Mouse (Mus musculus) olfactory bulb, adult 2 months (tissue): Measurements from ENCODE around the gene Hp.

Experiments
- CTCF ChIP-seq: fragments of 200-500 bp; IDR thresholded peaks from 2 replicates; pipeline ENCODE4 v1.5.1; 2012; ENCODE audit warnings: low read depth, mild to moderate bottlenecking, low read length, moderate library complexity; ENCODE audit not compliant: insufficient read depth
- POLR2A ChIP-seq: fragments of 200-500 bp; IDR thresholded peaks from 2 replicates; pipeline ENCODE4 v1.6.1; 2012; ENCODE audit warnings: mild to moderate bottlenecking, low read depth, low read length, moderate library complexity; ENCODE audit not compliant: insufficient read depth

DNA sequence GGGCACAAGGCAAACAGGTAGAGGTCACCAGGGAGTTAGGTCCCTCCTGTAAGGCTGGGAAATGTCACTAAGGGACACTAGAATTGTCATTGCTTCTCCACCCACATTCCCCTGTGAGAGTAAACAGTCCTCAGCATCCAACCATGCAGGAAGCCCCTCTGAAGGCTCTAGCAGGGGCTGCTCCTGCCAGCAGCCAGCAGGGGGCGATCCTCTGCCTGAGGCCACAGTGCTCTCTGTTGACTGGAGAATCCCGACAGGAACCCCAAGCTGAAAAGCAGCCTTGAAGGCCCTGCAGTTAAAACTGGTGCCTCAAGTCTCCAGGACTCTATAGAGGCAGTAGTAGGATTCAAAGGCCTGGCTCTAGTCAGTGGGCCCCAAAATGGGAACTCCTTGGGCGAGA is 27.3 kb downstream of the Hp start:
- TF ChIP-seq POLR2A (no peak), CTCF (0 out of 2 replicates have a peak, but pooled peaks have one; percentile 41)
